Mouse (Mus musculus) midbrain, postnatal 0 days (tissue): ENCODE measurements around the gene Meis2. TPM values are rescaled to one million over a fixed set of nuclear protein-coding genes. Genes with fewer than 3 reads are reported as not detected.

Source experiments
- ATAC-seq: fragments of 200-750 bp; cut with Nextera tagmentation; 2 replicates; pipeline ENCODE4 v1.8.0; 2017; ENCODE audit warnings: moderate number of reproducible peaks, mild to moderate bottlenecking, moderate TSS enrichment, moderate library complexity; ENCODE audit not compliant: low FRiP score
- DNase-seq: peaks from one replicate; pipeline ENCODE4 v3.0.0-alpha.2; 2015; ENCODE audit warnings: low spot score
- H3K27ac ChIP-seq: fragments of 300-500 bp; sonication (generic); 2 replicates; pipeline ENCODE4 v1.5.1; 2014; ENCODE audit warnings: low read depth, mild to moderate bottlenecking, low read length, mixed read lengths
- H3K27me3 ChIP-seq: fragments of 300-500 bp; sonication (generic); 2 replicates; pipeline ENCODE4 v1.6.1; 2014; ENCODE audit warnings: low read length, control low read depth, mixed read lengths; ENCODE audit not compliant: insufficient read depth
- H3K36me3 ChIP-seq: fragments of 300-500 bp; sonication (generic); 2 replicates; pipeline ENCODE4 v1.6.1; 2014; ENCODE audit warnings: low read length, control low read depth, mixed read lengths; ENCODE audit not compliant: insufficient read depth
- H3K4me1 ChIP-seq: fragments of 300-500 bp; sonication (generic); 2 replicates; pipeline ENCODE4 v1.6.1; 2014; ENCODE audit warnings: mild to moderate bottlenecking, control low read depth, antibody characterized with exemption, low read length, mixed read lengths; ENCODE audit not compliant: insufficient read depth
- H3K4me2 ChIP-seq: fragments of 300-500 bp; sonication (generic); 2 replicates; pipeline ENCODE4 v1.6.1; 2014; ENCODE audit warnings: low read depth, mild to moderate bottlenecking, low read length, mixed read lengths; ENCODE audit not compliant: poor library complexity, severe bottlenecking
- H3K4me3 ChIP-seq: fragments of 300-500 bp; sonication (generic); 2 replicates; pipeline ENCODE4 v1.5.1; 2014; ENCODE audit warnings: low read depth, mild to moderate bottlenecking, low read length, moderate library complexity
- H3K9ac ChIP-seq: fragments of 300-500 bp; sonication (generic); replicated peaks from 2 replicates; pipeline ENCODE4 v1.6.1; 2014; ENCODE audit warnings: mild to moderate bottlenecking, low read length, moderate library complexity, mixed read lengths; ENCODE audit not compliant: poor library complexity, severe bottlenecking
- H3K9me3 ChIP-seq: fragments of 300-500 bp; sonication (generic); 2 replicates; pipeline ENCODE4 v1.6.1; 2016; ENCODE audit warnings: low read length, control low read depth
- CTCF ChIP-seq: IDR thresholded peaks from 2 replicates; pipeline ENCODE4 v1.5.1; 2016; ENCODE audit warnings: antibody characterized with exemption, mild to moderate bottlenecking
- WGBS: fragments of 180-500 bp; shearing (Covaris S2); extraction: QIAGEN DNeasy Blood & Tissue Kit; methylation state at CpG from one replicate; pipeline ENCODE4 v1.1.7; 2014; 5-methylcytosine and 5-hydroxymethylcytosine counted together
- polyA plus RNA-seq: library from polyadenylated mRNA; unstranded; fragments of >200 nt; fragmentation: Nextera tagmentation; extraction: Ambion mirVana; gene quantifications from 2 replicates; pipeline ENCODE4 v1.2.1, GENCODE M21; 2015
- total RNA-seq: library from RNA; depleted of rRNA; stranded (reverse); fragments of >200 nt; gene quantifications from 2 replicates; pipeline ENCODE4 v1.2.3, GENCODE M21; 2014

Gene Meis2
- total and polyA plus RNA-seq, 2 experiments from 2014 or later, result 52.1 to 147 TPM

DNA sequence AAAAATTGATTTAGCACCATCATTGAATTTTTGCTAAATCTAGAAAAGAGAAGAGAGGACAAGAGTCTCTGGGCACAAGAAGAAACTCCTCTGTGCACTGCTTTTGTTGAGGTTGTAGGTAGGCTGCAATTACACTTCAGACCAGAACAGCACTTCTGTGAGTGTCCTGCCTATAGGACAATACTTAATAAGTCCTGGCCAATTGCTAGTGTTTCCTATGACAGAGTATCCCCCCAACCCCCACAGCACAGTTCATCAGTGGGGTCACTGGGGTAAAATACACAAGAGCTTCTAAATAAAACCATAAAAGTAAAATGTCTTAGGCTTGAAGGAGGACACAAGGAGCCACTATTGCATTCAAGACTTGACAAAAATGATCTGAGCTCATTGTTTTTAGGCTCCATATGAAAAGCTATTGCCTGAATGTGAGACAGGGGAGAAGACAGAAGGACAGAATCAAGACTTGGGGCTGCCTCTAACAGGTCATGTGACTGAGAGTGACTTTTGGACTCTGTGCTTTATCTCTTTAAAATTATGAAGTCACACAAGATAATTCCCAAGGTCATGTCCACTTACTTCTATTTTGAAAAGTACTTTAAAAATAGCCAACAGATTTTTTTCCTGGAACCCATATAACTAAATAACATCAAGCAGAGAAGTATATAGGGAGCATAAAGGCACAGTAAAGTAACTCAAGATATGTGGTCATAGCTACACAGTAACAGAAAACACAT, 12.8 kb downstream of the Meis2 start:
- Histone ChIP-seq H3K9me3 (no peaks in the 10 kb centered on the region), H3K4me1 (no peaks in the 10 kb centered on the region), H3K27ac (no peak overlapping the region), H3K9ac (0 out of 2 replicates have a peak overlapping the region, but pooled peaks have one; percentile 29), H3K36me3 (no peaks in the 10 kb centered on the region), H3K27me3 (no peaks in the 10 kb centered on the region), H3K4me3 (peak overlapping the region; percentile 10), H3K4me2 (peak overlapping the region; percentile 36)
- DNase-seq, result no peak
- ATAC-seq, result no peak
- no peak for TF ChIP-seq CTCF

DNA sequence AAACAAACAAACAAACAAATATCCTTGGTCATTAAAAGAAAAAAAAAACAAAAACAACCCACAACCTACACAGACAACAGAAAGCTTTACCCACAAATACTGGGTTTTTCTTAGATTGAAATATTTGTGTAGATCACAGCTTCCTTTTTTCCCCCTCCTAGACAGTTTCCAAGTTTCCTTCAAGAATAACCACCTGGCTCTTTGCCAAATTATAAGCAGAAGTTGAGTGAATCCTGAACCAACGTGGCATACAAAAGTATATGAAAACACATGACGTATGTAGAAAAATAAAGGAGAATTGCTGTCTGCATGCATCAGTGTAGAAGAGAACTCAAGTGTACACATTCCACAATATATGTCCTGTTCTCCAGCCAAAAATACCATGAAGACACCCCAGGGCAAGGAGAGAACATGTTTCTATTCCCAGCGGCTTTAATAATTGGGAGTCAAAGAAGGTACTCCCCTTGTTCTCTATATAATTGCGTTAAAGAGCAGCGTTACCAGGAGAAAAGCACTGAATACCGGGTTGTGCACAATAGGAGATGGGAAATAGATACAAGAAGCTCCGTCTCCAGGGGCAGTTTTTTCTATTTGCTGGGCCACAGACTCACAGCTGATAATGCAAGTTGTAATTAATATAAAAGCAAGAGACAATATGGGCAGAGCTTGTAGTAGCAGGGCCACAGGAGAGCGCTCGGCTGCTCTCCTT, 13.6 kb downstream of the Meis2 start:
- no peak for DNase-seq
- no peaks in the 10 kb centered on the region for H3K27me3 ChIP-seq
- no peaks in the 10 kb centered on the region for H3K36me3 ChIP-seq
- WGBS, result 45% methylated on average over 9 of the region's 9 CpGs
- no peaks in the 10 kb centered on the region for H3K4me1 ChIP-seq
- H3K27ac ChIP-seq, result no peak overlapping the region
- ATAC-seq, result no peak
- H3K4me3 ChIP-seq, result peak overlapping the region; percentile 10
- H3K9me3 ChIP-seq, result no peaks in the 10 kb centered on the region
- TF ChIP-seq CTCF, result no peak
- peak overlapping the region; percentile 36 for H3K4me2 ChIP-seq
- H3K9ac ChIP-seq, result no peak overlapping the region

DNA sequence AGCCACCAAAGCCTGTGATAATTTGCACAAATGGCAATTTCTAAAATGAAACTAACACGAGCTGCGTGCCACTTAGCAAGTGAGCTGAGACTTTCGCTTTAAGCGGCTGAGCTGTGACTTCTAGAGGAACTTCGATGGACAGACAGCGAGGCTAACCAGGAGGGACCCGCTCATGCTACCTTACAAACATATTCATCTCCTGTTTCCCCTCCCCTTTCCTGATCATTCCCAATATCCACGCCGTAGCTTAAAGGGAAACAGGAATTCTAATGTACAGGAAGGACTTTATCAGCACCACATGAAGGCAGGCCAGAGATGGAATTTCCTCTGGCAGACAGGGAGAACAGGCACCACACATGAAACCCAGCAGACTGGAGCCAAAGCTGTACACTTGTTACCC, 15.9 kb downstream of the Meis2 start:
- DNase-seq (no peak), ATAC-seq (no peak)
- no peak for TF ChIP-seq CTCF
- Histone ChIP-seq H3K36me3 (no peaks in the 10 kb centered on the region), H3K4me3 (peak overlapping the region; percentile 9; the same call in 1 of the 2 replicates), H3K4me1 (no peaks in the 10 kb centered on the region), H3K27me3 (no peaks in the 10 kb centered on the region), H3K9me3 (no peaks in the 10 kb centered on the region), H3K9ac (no peak overlapping the region), H3K4me2 (peak overlapping the region; percentile 36), H3K27ac (no peak overlapping the region)
- WGBS, result 73% methylated on average over 9 of the region's 9 CpGs

DNA sequence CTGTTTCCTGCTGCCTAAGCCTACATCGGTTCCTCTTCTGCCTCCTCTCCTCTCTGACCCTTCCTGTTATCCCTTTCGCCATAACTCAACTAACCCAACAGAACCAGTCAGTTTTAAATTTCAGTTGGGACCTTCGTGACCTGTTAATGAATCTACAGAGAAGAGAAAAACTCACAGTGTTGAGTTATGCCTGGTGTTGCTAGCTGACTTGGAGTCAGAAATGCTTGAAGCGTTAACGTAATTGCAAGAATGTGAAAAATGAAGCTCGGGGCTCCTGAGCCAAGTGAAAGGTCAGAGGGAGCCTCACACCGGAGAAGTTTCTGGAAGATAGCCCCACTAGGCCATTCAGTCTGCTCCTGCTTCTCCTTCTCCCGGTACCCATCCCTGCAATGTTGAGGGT, 18.3 kb downstream of the Meis2 start:
- H3K4me1 ChIP-seq, result no peaks in the 10 kb centered on the region
- H3K27ac ChIP-seq, result no peak overlapping the region
- DNase-seq (no peak), ATAC-seq (no peak)
- H3K9me3 ChIP-seq, result no peaks in the 10 kb centered on the region
- 69% methylated on average over 8 of the region's 8 CpGs for whole genome bisulfite sequencing
- H3K4me2 ChIP-seq, result no peak overlapping the region
- no peak for TF ChIP-seq CTCF
- no peaks in the 10 kb centered on the region for H3K36me3 ChIP-seq
- no peaks in the 10 kb centered on the region for H3K27me3 ChIP-seq
- no peak overlapping the region for H3K4me3 ChIP-seq
- no peak overlapping the region for H3K9ac ChIP-seq

DNA sequence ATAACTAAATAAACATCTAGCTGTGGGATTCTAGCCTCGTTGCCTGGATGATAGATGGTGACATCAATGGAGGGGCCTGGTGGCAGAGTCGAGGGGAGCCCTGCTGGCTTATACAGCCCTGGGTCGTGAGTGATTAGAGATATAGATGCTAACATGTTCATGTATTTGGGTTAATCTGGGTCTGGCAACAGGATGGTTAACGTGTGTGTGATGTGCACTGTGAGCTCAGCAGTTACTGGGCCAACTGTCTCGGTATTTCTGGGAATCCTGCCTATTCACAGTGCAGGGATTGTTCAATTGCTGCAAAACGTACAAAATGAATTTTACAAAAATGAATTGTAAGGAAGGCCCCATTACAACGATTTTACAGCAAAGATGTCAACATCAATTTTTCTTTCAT, 20.6 kb downstream of the Meis2 start:
- H3K36me3 ChIP-seq, result no peaks in the 10 kb centered on the region
- 0 out of 2 replicates have a peak, but pooled peaks have one; percentile 33 for ATAC-seq
- H3K27me3 ChIP-seq, result no peaks in the 10 kb centered on the region
- H3K9ac ChIP-seq, result 0 out of 2 replicates have a peak overlapping the region, but pooled peaks have one; percentile 24
- H3K4me3 ChIP-seq, result no peak overlapping the region
- WGBS, result 23% methylated on average over 7 of the region's 7 CpGs
- no peaks in the 10 kb centered on the region for H3K9me3 ChIP-seq
- H3K27ac ChIP-seq, result no peak overlapping the region
- H3K4me2 ChIP-seq, result peak overlapping the region; percentile 15; the same call in 1 of the 2 replicates
- TF ChIP-seq CTCF, result no peak
- H3K4me1 ChIP-seq, result no peaks in the 10 kb centered on the region
- DNase-seq, result peak; percentile 65
